Mouse (Mus musculus) E14TG2a.4 (cell line): ENCODE data around the gene Dnase2b.

Experiments used
- CTCF ChIP-seq: conservative IDR thresholded peaks from 2 replicates; pipeline ENCODE4 v1.5.1; 2014; ENCODE audit warnings: low read length
- NANOG ChIP-seq: IDR thresholded peaks from 2 replicates; pipeline ENCODE4 v1.6.1; 2014; ENCODE audit warnings: borderline replicate concordance, low read length, mixed read lengths
- POU5F1 ChIP-seq: IDR thresholded peaks from 2 replicates; pipeline ENCODE4 v1.6.1; 2014; ENCODE audit warnings: low read length, borderline replicate concordance

- no peak for TF ChIP-seq CTCF
- TF ChIP-seq NANOG = no peak
- TF ChIP-seq POU5F1 = no peak
Observed at GRCm38 (mm10) chr3:146610322-146610721, 5.1 kb downstream of the Dnase2b start.
